ENCODE assay signal across 8 mouse cellular contexts in the genomic region with DNA sequence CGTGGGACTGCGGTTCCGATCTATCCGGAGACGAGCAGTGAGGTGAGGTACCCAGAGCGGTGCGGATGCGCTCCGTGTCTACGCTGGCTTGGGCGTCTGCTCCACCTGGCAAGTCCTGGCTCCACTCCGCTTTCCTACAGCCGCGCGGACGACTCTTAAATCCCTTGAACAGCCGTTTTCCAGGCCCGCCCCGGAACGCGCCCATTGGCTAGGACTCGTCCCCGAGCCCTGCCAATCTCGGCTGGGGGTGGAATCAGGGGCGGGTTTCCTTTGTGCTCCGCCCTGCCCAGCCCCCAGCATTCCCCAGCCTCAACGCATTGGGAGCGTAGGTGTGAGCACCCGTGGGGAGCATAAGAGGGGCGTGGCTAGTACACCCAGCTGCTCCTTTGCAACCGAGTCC. TPM values are rescaled to one million over a fixed set of nuclear protein-coding genes. Genes with fewer than 3 reads are reported as not detected.
DNase-seq lines count a peak whose midpoint lies in the region; ATAC-seq and TF ChIP-seq lines count a peak whose summit lies in the region.

A gene (minus strand): TSS at position 134 of the 400 bp plus-strand sequence.

- peak within 1 kb of the TSS; percentile 66 for H3K9ac ChIP-seq in heart, embryonic 11.5 days (ENCODE audit: low read depth, low read length)
- H3K9ac ChIP-seq in kidney, embryonic 16.5 days (replicated peaks; ENCODE audit: low read length) = peak within 1 kb of the TSS; percentile 68
- H3K9ac ChIP-seq in limb, embryonic 14.5 days (ENCODE audit: low read depth, low read length, severe bottlenecking) = peak within 1 kb of the TSS; percentile 45

- no peak for TF ChIP-seq POLR2A in limb, embryonic 14.5 days (IDR thresholded peaks at IDR 0.05; ENCODE audit: borderline replicate concordance, extremely low read depth, insufficient read depth, insufficient read length)
- TF ChIP-seq POLR2A in myocyte (IDR thresholded peaks at IDR 0.05; ENCODE audit: insufficient read length, low read depth) = peak; percentile 87
- peak; percentile 94 for TF ChIP-seq POLR2A in testis, adult 2 months (IDR thresholded peaks at IDR 0.05; ENCODE audit: control insufficient read depth, low read depth, low read length)

- H3K27ac ChIP-seq in heart, embryonic 11.5 days (ENCODE audit: low read depth, low read length) = no peak within 1 kb of the TSS
- H3K27ac ChIP-seq in kidney, embryonic 16.5 days (ENCODE audit: low read length) = no peak within 1 kb of the TSS
- no peak within 1 kb of the TSS for H3K27ac ChIP-seq in limb, embryonic 14.5 days (replicated peaks; ENCODE audit: low read depth, low read length)
- H3K27ac ChIP-seq in testis, adult 2 months (ENCODE audit: control insufficient read depth, insufficient read depth, low read depth, low read length) = peak within 1 kb of the TSS; percentile 78

- WGBS in heart, embryonic 11.5 days (ENCODE audit: insufficient replicate concordance) = under 1% methylated on average over 31 of the region's 31 CpGs
- WGBS in kidney, embryonic 16.5 days = under 1% methylated on average over 31 of the region's 31 CpGs
- WGBS in limb, embryonic 14.5 days = 2% methylated on average over 31 of the region's 31 CpGs

- TF ChIP-seq CTCF in testis, adult 2 months (IDR thresholded peaks at IDR 0.05; ENCODE audit: control insufficient read depth, insufficient read depth, insufficient replicate concordance, low read depth, low read length) = no peak

- peak within 1 kb of the TSS; percentile 80 for H3K4me2 ChIP-seq in heart, embryonic 11.5 days
- H3K4me2 ChIP-seq in kidney, embryonic 16.5 days (replicated peaks; ENCODE audit: low read depth, low read length) = peak within 1 kb of the TSS; percentile 91
- H3K4me2 ChIP-seq in limb, embryonic 14.5 days (replicated peaks; ENCODE audit: low read depth, low read length, severe bottlenecking) = peak within 1 kb of the TSS; percentile 83
- H3K4me2 ChIP-seq in myocyte (ENCODE audit: low read depth) = peak within 1 kb of the TSS; percentile 86

- ATAC-seq in megakaryocyte, adult 5-6 weeks (ENCODE audit: poor library complexity, severe bottlenecking) = no peak
- ATAC-seq in heart, embryonic 11.5 days (replicated peaks; ENCODE audit: insufficient number of reproducible peaks, low FRiP score, low TSS enrichment) = peak; percentile 91
- ATAC-seq in kidney, embryonic 16.5 days (ENCODE audit: low FRiP score, low TSS enrichment) = peak; percentile 97
- ATAC-seq in limb, embryonic 14.5 days (ENCODE audit: low FRiP score, low read depth) = peak; percentile 96

- peaks cover 29% of the 10 kb centered on the region for H3K9me3 ChIP-seq in megakaryocyte, embryonic 14.5 days
- no peaks in the 10 kb centered on the region for H3K9me3 ChIP-seq in heart, embryonic 11.5 days (replicated peaks; ENCODE audit: control insufficient read depth, low read length)
- H3K9me3 ChIP-seq in kidney, embryonic 16.5 days (ENCODE audit: low read length) = no peaks in the 10 kb centered on the region
- H3K9me3 ChIP-seq in limb, embryonic 14.5 days (ENCODE audit: control insufficient read depth, low read length) = no peaks in the 10 kb centered on the region

- H3K36me3 ChIP-seq in megakaryocyte, embryonic 14.5 days (replicated peaks; ENCODE audit: low read length) = no peaks in the 10 kb centered on the region
- no peaks in the 10 kb centered on the region for H3K36me3 ChIP-seq in heart, embryonic 11.5 days (ENCODE audit: control insufficient read depth, insufficient read depth, low read length)
- H3K36me3 ChIP-seq in kidney, embryonic 16.5 days (ENCODE audit: insufficient read depth, low read length) = no peaks in the 10 kb centered on the region
- no peaks in the 10 kb centered on the region for H3K36me3 ChIP-seq in limb, embryonic 14.5 days (ENCODE audit: control insufficient read depth, insufficient read depth, low read length)
- no peaks in the 10 kb centered on the region for H3K36me3 ChIP-seq in myocyte (ENCODE audit: control insufficient read depth, insufficient read depth)
- H3K36me3 ChIP-seq in testis, adult 2 months (ENCODE audit: control insufficient read depth, insufficient read depth, low read length) = peaks cover 3% of the 10 kb centered on the region; the same call in 1 of the 2 replicates

- DNase-seq in fat pad, adult 2 months (ENCODE audit: extremely low read depth, low read depth, low spot score) = peak; percentile 74
- DNase-seq in limb, embryonic 14.5 days (ENCODE audit: low spot score) = peak; percentile 93

- H3K79me2 ChIP-seq in myocyte (ENCODE audit: control insufficient read depth, insufficient read depth) = no peaks in the 10 kb centered on the region

- H3ac ChIP-seq in myocyte (ENCODE audit: control insufficient read depth, insufficient read length) = no peak within 1 kb of the TSS

- peaks cover 29% of the 10 kb centered on the region for H3K4me1 ChIP-seq in megakaryocyte, embryonic 14.5 days
- peaks cover 14% of the 10 kb centered on the region; the same call in 1 of the 2 replicates for H3K4me1 ChIP-seq in heart, embryonic 11.5 days (ENCODE audit: control insufficient read depth, insufficient read depth, low read length)
- peaks cover 27% of the 10 kb centered on the region for H3K4me1 ChIP-seq in kidney, embryonic 16.5 days (ENCODE audit: insufficient read depth, low read length)
- H3K4me1 ChIP-seq in limb, embryonic 14.5 days (ENCODE audit: control insufficient read depth, insufficient read depth, low read length) = peaks cover 11% of the 10 kb centered on the region
- H3K4me1 ChIP-seq in testis, adult 2 months (ENCODE audit: control insufficient read depth, insufficient read depth, low read length) = peaks cover 19% of the 10 kb centered on the region

- peaks cover 47% of the 10 kb centered on the region for H3K27me3 ChIP-seq in megakaryocyte, embryonic 14.5 days (replicated peaks)
- H3K27me3 ChIP-seq in heart, embryonic 11.5 days (ENCODE audit: control insufficient read depth, insufficient read depth, low read length) = peaks cover 27% of the 10 kb centered on the region
- H3K27me3 ChIP-seq in kidney, embryonic 16.5 days (ENCODE audit: insufficient read depth, low read length) = peaks cover 28% of the 10 kb centered on the region
- H3K27me3 ChIP-seq in limb, embryonic 14.5 days (ENCODE audit: control insufficient read depth, insufficient read depth, low read length) = peaks cover 39% of the 10 kb centered on the region
- no peaks in the 10 kb centered on the region for H3K27me3 ChIP-seq in myocyte (ENCODE audit: control insufficient read depth, insufficient read depth, insufficient read length)
- H3K27me3 ChIP-seq in testis, adult 2 months (ENCODE audit: control insufficient read depth, insufficient read depth, low read length) = no peaks in the 10 kb centered on the region

- H3K4me3 ChIP-seq in megakaryocyte, embryonic 14.5 days (replicated peaks) = peak within 1 kb of the TSS; percentile 90
- H3K4me3 ChIP-seq in heart, embryonic 11.5 days (ENCODE audit: low read depth, low read length) = peak within 1 kb of the TSS; percentile 56
- H3K4me3 ChIP-seq in kidney, embryonic 16.5 days (ENCODE audit: low read length) = peak within 1 kb of the TSS; percentile 69
- H3K4me3 ChIP-seq in limb, embryonic 14.5 days (replicated peaks; ENCODE audit: low read length) = peak within 1 kb of the TSS; percentile 49
- peak within 1 kb of the TSS; percentile 31 for H3K4me3 ChIP-seq in myocyte
- peak within 1 kb of the TSS; percentile 89 for H3K4me3 ChIP-seq in testis, adult 2 months (ENCODE audit: control insufficient read depth, low read depth, low read length)

TF ChIP-seq in myocyte, 11 proteins besides CTCF, POLR2A, EP300 and RAD21:
- TF ChIP-seq MYOG (IDR thresholded peaks at IDR 0.05; ENCODE audit: control insufficient read depth in 1 of 3, insufficient read depth in 1 of 3, insufficient read length in 2 of 3, low read depth in 2 of 3) (no peak), TCF12 (IDR thresholded peaks at IDR 0.05; ENCODE audit: insufficient read depth, poor library complexity, severe bottlenecking) (no peak), POLR2AphosphoS2 (IDR thresholded peaks at IDR 0.05; ENCODE audit: insufficient read length, low read depth) (peak; percentile 58), MYOD1 (IDR thresholded peaks at IDR 0.05; ENCODE audit: control insufficient read depth in 1 of 3, insufficient read length in 2 of 3, low read depth in 2 of 3) (peak in 2 of 3 experiments; percentile 17 to 30), USF1 (IDR thresholded peaks at IDR 0.05; ENCODE audit: low read depth) (no peak), E2F4 (IDR thresholded peaks at IDR 0.05; ENCODE audit: insufficient read depth) (no peak)

RNA-seq across cellular contexts. Expression of the gene that starts here (rescaled TPM):
- polyA plus RNA-seq in megakaryocyte, embryonic 14.5 days (2012; ENCODE audit: insufficient read depth, low replicate concordance) = not detected in 2 replicates
- total RNA-seq in megakaryocyte, adult 5-6 weeks (2015) = 0.07 TPM in 1 of 2 replicates, not detected in the other
- total RNA-seq in megakaryocyte, adult 5-6 weeks (2017) = not detected in 2 replicates
- polyA plus RNA-seq in heart, embryonic 11.5 days (2014; fragmentation: Nextera tagmentation; extraction: Ambion mirVana) = 1.4 TPM in 2 replicates
- polyA plus RNA-seq in kidney, embryonic 16.5 days (2015; fragmentation: Nextera tagmentation; extraction: Ambion mirVana) = 7.8 and 9.7 TPM in 2 replicates
- polyA plus RNA-seq in limb, embryonic 14.5 days (2012; rRNA removed) = 7.4 TPM in 2 replicates
- polyA plus RNA-seq in limb, embryonic 14.5 days (2014; fragmentation: Nextera tagmentation; extraction: Ambion mirVana) = 26.0 and 26.4 TPM in 2 replicates
- 0.62 TPM for polyA plus RNA-seq in myocyte (2012; fragmentation: generic; extraction: Trizol)
- polyA plus RNA-seq in testis, adult 2 months (2012; rRNA removed) = 14.9 and 17.4 TPM in 2 replicates

Comparison
In these comparisons a context has a peak if more than half of its experiments do, and no peak if none do; other contexts are left out.
1. H3K4me3 ChIP-seq: peak in every context shown above with its lines; median percentile 90 in megakaryocyte, embryonic 14.5 days; 89 in testis, adult 2 months; 69 in kidney, embryonic 16.5 days; 56 in heart, embryonic 11.5 days; 49 in limb, embryonic 14.5 days; 31 in myocyte.